Mouse (Mus musculus): ENCODE results near the gene Cyb561a3. TPM values are rescaled to one million over a fixed set of nuclear protein-coding genes. Genes with fewer than 3 reads are reported as not detected.

Cyb561a3 gene
- polyA plus RNA-seq (2015; fragmentation: Illumina TruSeq; extraction: RNeasy Lipid Tissue Mini Kit (QIAGEN cat#74804); ENCODE audit: low read depth, low replicate concordance): 11.4 TPM

DNA sequence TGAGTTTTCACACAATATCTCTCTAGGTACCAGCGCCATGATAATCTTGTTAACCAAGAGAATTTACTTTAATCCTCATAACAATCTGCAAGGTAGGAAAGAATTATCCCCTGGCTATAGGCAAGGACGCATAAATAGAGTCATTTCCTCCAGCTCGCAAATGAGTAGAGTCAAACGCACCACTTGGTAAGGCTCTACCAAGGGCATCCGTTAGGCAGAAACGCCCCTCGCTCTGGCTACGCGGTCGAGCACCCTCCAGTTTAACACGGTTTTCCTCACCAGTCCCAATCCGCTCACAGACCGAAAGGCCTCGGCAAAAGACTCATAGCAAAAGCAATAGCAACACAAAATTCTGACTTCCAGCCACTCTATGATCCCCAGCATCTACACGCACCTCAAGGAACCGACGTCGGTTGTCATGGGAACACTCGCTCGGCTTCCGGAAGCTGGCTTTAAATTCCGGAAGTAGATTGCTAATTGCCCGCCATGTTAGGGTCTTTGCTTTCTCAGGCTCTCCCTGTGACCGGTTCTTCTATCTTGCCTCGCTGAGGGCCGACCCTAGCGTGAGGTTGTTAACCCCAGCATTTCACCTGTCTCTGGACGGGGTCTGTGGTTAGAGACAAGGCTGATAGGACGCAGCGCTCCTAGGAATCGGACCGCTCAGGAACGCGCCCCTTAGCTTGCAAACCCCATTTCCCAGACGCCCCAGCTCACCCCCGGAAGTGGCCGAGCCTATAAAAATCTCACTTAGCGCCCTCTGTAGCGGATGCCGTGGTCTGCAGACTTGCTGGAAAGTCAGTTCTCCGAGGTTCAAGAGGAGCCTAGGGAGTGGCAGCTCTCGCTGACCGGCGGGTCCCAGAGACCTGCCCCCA, at the start of gene Cyb561a3, which contains the start of gene Tmem138:
Gene Cyb561a3, plus strand, starts transcription at position 483 of the 872 bp plus-strand sequence.
Gene Tmem138, minus strand, starts transcription at position 673 of the 872 bp plus-strand sequence.

DNA sequence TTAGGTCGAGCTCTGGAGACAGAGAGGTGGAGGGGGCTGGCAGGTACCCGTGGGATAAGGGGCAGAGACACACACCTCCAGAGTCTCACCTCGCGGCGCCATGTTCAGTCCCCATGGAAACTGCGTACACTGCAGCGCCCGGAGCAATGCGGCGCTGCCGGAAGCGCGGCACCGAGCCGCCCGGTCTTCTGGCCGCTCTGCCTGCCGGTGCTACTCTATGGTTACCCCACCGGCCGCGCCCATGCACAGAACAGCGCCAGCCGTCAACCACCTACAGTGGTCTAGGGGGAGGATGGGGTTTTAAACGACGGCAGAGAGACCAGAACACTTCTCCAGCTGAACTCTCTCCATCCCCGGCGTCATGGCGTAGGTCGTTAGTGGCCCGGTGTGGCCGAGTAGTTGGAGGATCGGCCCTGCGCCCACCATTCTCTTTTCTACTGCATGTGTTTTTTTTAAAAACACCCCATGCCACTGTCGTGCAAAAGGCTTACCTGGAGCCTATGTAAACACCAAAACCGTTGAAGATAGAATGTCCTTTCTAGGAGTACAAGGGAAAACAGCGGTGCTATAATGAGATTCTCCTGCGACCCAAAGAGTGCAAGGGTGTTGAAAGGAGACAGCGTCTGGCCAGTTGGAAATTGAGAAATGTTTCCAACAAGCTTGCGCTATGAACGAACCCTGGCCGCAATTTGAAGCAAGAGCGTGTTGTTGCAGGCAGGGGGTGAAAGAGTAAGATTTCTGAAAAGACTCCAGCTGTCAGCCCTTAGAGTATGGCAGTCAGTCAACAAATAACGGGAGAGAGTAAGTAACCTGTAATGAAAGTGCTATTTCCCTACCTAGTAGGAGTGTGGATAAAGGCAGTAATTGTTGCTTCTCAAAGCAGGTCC, 21.1 kb upstream of the Cyb561a3 start, which contains the start of gene Tmem216:
Gene Tmem216, minus strand, starts transcription at position 615 of the 887 bp plus-strand sequence.

DNA sequence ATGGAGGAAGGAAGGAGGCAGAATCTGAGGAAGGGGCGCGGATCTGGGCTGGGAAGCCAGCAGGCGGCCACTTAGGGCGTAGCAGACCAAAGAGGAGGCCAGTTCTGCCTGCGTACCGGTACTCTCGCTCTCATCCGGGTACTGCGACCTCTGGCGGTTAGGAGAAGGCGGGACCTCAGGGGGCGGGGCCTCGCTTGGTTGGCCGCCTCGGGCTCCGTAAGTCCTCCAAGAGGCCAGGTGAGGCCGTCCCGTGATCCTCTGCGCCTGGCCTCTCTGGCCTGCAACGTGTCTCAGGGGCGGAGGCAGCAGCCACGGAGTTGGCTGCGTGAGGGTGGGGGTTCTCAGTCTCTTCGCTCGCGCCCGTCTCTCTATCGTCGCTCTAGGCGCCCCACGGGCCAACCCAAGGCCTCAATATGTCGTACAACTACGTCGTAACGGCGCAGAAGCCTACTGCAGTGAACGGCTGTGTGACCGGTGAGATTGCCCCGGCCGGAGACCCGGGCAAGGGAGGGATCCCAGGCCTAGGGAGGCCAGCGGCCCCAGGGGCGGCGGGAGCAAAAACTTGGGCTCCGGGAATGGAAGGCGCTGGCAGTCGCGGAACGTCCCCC, 28.4 kb downstream of the Cyb561a3 start, which contains the start of the genes Ddb1 and Tkfc:
Gene Ddb1, plus strand, starts transcription at position 35 of the 608 bp plus-strand sequence.
Gene Tkfc, minus strand, starts transcription at position 362 of the 608 bp plus-strand sequence.

GRCm38 (mm10) chr19:10634106-10634871, 57.3 kb downstream of the Cyb561a3 start, which contains the start of gene Vwce:
Gene Vwce (plus strand): TSS chr19:10634213.

Other genes starting within 250 kb of the Cyb561a3 start
- 134 TPM for gene Syt7, start 188.1 kb upstream of the Cyb561a3 start, polyA plus RNA-seq (2015; fragmentation: Illumina TruSeq; extraction: RNeasy Lipid Tissue Mini Kit (QIAGEN cat#74804); ENCODE audit: low read depth, low replicate concordance)
- 44.2 TPM for gene Lrrc10b, start 119.7 kb upstream of the Cyb561a3 start, polyA plus RNA-seq (2015; fragmentation: Illumina TruSeq; extraction: RNeasy Lipid Tissue Mini Kit (QIAGEN cat#74804); ENCODE audit: low read depth, low replicate concordance)
- 1.9 TPM for gene Ppp1r32, start 94.2 kb upstream of the Cyb561a3 start, polyA plus RNA-seq (2015; fragmentation: Illumina TruSeq; extraction: RNeasy Lipid Tissue Mini Kit (QIAGEN cat#74804); ENCODE audit: low read depth, low replicate concordance)
- 67.8 TPM for gene Cpsf7, start 51.9 kb upstream of the Cyb561a3 start, polyA plus RNA-seq (2015; fragmentation: Illumina TruSeq; extraction: RNeasy Lipid Tissue Mini Kit (QIAGEN cat#74804); ENCODE audit: low read depth, low replicate concordance)
- gene Sdhaf2, start 51.0 kb upstream of the Cyb561a3 start, polyA plus RNA-seq (2015; fragmentation: Illumina TruSeq; extraction: RNeasy Lipid Tissue Mini Kit (QIAGEN cat#74804); ENCODE audit: low read depth, low replicate concordance): 84.3 TPM
- 15.9 TPM for gene Tmem216, start 20.9 kb upstream of the Cyb561a3 start, polyA plus RNA-seq (2015; fragmentation: Illumina TruSeq; extraction: RNeasy Lipid Tissue Mini Kit (QIAGEN cat#74804); ENCODE audit: low read depth, low replicate concordance)
- gene Tmem138, start 190 bp downstream of the Cyb561a3 start, polyA plus RNA-seq (2015; fragmentation: Illumina TruSeq; extraction: RNeasy Lipid Tissue Mini Kit (QIAGEN cat#74804); ENCODE audit: low read depth, low replicate concordance): 14.1 TPM
- gene Ddb1, start 28.2 kb downstream of the Cyb561a3 start, polyA plus RNA-seq (2015; fragmentation: Illumina TruSeq; extraction: RNeasy Lipid Tissue Mini Kit (QIAGEN cat#74804); ENCODE audit: low read depth, low replicate concordance): 149 TPM
- gene Tkfc, start 28.5 kb downstream of the Cyb561a3 start, polyA plus RNA-seq (2015; fragmentation: Illumina TruSeq; extraction: RNeasy Lipid Tissue Mini Kit (QIAGEN cat#74804); ENCODE audit: low read depth, low replicate concordance): 11.8 TPM
- 0.21 TPM for gene Vwce, start 57.0 kb downstream of the Cyb561a3 start, polyA plus RNA-seq (2015; fragmentation: Illumina TruSeq; extraction: RNeasy Lipid Tissue Mini Kit (QIAGEN cat#74804); ENCODE audit: low read depth, low replicate concordance)
- gene Pga5, start 100.9 kb downstream of the Cyb561a3 start, polyA plus RNA-seq (2015; fragmentation: Illumina TruSeq; extraction: RNeasy Lipid Tissue Mini Kit (QIAGEN cat#74804); ENCODE audit: low read depth, low replicate concordance): not detected
- 20.6 TPM for gene Vps37c, start 111.6 kb downstream of the Cyb561a3 start, polyA plus RNA-seq (2015; fragmentation: Illumina TruSeq; extraction: RNeasy Lipid Tissue Mini Kit (QIAGEN cat#74804); ENCODE audit: low read depth, low replicate concordance)
- 0.19 TPM for gene Cd5, start 161.8 kb downstream of the Cyb561a3 start, polyA plus RNA-seq (2015; fragmentation: Illumina TruSeq; extraction: RNeasy Lipid Tissue Mini Kit (QIAGEN cat#74804); ENCODE audit: low read depth, low replicate concordance)

Data from brain, adult 10 weeks (tissue).